Mouse (Mus musculus) thymus, postnatal 36 days (tissue): Measurements from ENCODE around the gene Angel1.
A peak's percentile ranks its signal among the peaks of the same experiment; 100 is the strongest.

ENCODE experiments used
- DNase-seq, 2 experiments: peaks; one replicate each; pipeline ENCODE4 v3.0.0; 2022; ENCODE audit warnings: mixed read lengths in 2 of 2

The Angel1 gene

DNA sequence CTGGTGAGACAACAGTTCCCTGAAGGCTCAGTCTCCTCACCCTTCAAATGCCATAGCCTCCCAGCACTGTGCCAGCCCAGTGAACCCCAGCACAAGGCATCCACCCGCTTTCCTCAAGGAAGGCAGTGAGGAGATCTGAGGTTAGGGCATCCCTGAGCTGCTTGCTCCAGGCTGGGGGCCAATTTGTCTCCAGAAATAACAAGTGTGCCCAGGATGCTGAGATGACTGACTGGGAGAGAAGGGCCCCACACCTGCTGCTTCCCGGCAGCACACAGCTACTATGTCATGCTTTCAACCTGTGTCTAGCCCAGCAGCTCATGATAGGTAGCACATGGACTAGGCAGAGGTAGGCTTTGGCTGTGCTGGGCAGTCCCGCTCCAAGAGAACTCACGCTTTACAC lies 24.8 kb downstream of the Angel1 start:
- no peak for DNase-seq

DNA sequence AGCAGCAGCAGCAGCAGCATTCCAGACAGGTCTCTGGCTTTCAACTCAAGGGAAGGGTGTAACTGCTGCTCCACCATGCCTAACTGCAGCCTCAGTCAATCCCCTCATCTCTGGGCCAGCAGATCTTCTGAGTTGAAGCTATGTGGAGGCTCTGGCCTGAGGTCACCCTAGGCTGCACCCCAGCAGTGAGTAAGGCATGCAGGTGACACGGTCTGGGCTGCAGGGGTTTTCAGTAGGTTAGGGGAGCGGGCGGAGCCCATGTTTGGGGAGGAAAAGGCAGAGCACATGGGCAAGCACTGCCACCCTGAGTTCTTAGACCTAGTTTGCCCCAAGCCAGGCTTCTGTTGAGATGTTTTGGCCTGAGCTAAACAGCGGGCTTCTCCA lies 25.3 kb downstream of the Angel1 start:
- DNase-seq = no peak

DNA sequence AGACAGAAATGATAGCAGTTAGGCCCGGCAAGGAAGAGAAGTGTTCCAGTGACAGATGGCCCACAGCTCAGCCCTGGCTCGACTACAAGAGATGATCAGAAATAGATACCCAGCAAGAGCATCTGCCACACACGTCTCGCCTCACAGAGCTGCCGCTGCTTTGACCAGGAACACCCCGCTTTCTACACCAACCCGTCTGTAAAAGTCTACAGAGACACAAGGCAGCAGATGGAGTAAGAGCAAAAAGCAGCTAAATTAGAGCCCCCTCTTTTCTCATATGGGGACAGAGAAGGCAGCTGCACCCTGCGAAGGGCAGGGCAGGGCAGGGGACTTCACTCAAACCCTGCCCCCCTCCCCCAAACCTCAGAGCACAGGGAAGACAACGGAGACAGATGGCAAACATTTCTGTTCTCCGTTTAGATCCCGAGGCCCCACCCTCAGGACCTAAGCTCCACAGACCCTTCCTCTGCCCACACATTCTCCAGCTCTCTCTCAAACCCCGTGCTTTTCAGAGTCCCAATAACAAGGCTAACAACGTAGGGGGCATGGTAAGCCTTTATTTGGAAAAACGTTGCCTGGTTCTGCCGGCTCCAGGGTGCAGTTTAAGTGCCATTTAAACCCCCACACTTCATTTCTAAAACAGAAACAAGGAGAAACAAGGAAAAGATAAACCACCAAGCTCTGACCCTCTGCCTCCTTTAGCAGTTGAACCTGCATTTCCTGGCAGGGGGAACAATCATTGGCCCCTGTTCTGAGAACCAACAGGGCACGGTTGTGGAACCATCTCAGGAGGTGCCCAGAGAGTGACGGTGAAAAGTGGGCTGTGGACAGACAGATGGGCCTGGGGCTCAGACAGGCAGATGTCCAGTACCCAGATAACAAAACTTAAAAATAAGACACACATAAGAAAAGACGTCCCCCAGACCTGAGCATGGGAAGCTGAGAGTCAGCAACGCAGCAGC lies 26.0 kb downstream of the Angel1 start:
- DNase-seq = no peak

DNA sequence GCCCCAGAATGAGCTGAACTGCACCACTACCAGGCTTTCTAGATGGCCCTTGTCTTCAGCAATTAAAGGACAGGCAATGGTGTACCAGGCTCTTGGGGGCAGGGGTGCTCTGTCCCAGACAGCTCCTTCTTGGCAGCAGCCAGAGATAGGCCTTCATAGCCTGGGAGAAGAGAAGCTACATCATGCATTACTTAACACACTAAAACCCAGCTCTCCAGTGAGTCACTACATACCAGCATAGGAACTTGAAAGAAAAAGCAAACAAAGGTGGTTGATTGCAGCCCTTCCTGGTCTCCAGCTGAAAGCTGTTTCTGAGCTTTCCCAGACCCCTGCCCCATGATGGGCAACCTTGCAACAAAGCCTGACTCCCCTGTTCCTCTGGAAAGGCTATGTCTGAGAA lies 27.7 kb downstream of the Angel1 start:
- DNase-seq = no peak

DNA sequence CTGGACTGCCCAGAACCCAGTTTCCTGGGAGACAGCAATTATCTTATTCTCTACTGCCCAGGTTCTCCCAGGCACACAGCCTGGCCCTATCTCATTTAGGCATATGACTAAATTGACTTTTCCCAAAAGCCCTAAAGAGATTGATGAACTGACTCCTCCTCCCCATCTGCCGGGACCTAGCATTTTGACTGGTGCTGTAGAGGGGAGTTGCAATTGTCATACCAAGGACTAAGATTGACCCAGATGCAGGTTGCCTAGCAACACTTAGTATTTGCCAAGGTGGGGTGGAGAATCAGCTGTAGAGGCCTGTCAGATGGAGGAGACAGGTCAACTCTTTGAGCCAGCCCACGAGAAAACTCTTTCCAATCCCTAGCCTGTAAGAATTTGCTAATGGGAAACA lies 28.3 kb downstream of the Angel1 start:
- no peak for DNase-seq

DNA sequence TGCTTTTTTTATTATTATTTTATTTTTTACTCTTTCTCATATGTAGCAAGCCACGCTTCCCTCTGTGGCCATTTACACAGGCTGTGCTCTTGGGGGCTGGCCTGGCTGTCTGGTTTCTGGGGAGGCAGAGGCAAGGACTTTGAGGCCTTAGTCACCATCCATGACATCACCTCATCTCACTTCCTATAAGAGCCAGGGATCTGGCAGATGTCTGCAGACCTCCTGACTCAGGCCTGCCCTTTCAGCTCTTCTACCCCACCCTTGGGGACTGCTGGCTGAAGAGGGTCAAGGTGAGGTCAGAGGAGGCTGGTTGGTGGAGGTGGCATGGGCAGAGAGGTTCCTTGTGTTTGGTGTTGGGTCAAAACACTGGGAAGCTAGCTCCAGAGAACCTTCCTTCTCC lies 31.8 kb downstream of the Angel1 start:
- no peak for DNase-seq

DNA sequence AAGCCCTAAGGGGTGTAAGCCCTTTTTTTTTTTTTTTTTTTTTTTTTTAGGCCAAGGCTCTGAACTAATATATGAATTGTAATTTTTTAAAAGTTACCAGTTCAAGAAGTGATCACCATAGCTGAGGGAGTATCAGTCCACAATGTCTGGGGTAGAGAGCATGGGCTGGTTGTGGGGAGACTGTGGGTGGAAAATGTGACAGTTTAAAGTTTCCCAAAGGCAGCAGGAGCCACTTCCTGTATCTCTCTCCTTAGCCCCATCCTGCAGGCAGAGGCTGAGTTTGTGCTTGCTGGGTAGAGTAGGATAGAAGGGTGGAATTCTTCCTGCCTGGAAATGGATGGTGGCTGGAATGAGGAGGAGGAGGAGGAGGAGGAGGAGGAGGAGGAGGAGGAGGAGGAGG lies 32.9 kb downstream of the Angel1 start:
- DNase-seq = peak in 1 of 2 experiments; percentile 14

DNA sequence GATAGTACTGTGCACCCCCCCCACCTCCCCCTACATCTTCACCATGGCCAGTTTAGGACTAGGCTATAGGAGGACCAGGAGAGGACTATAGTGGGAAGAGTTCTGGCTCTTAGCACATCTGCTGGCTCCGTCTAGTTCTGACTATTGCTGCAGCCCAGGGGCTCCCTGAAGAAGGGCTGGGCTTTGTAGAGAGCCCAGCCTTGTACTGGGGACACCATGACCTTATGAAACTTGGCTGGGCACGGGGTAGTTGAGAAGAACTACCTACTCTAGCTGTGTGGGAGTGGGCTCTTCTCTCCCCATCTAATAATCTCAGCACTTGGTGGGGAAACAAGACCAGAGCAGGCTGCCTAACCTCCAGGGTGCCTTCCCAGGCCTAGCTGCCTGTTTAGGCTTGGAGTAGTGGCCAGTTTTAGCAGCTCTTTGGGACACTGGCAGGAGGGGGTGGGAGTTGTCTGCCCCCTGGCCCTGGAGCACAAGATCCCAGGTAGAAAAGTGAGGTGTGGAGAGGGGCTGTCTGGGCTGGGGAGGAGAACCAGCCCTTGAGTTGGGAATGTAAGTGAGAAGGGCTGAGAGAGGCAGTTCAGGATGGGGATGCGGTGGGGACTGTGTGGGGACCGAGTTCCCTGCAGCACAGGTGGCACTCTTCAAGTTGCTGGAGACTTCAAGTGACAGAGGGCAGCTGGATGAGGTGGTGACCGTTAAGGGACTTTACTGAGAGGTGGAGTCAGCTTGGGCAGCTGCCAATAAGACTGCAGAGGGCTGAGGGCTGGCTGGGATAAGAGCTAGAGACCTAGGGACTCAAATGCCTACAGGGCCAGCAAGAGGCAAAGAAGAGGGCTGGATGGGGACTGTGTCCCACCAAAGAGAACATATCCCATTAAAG lies 33.5 kb downstream of the Angel1 start:
- DNase-seq = no peak

DNA sequence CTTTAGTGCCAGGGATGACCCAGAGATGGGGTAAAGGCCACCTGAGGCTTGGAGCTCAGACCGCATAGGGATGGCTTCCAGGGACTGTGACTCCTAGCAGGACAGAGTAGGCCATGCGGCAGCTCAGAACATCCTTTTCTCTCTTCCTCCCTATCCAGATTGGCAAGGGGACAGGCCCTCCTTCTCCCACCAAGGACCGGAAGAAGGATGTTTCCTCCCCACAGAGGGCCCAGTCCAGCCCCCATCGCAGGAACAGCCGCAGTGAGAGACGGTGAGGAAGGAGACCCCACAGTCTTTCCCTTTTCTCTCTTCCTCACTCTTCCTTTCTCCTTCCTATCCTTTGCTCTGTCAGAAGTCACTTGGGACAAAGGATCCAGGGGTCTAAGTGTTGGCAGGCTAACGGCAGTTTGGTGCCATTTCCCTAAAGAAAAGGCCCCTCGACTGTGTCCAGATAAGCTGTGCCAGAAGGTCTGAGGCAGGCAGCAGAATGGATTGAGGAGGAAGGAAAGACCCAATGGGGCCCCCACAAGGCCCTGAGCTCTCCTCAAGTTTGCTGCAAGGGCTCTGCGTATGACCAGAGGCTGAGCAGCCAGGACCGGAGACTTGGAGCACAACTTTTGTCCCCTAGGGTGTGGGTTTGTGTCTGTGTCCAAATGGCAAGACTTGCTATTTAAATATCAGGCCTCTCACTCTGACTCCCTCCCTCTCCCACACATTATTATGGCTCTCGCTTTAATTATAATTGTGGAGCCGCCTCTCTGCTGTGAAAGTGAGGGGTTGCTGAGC lies 35.4 kb downstream of the Angel1 start:
- no peak for DNase-seq

DNA sequence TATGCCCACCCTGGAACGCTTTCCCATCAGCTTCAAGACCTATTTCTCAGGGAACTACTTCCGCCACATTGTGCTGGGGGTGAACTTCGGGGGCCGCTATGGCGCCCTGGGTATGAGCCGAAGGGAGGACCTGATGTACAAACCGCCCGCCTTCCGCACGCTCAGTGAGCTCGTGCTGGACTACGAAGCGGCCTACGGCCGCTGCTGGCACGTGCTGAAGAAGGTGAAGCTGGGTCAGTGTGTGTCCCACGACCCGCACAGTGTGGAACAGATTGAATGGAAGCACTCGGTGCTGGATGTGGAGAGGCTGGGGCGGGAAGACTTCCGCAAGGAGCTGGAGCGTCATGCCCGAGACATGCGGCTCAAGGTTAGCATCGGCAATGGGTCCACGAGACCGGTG lies 37.3 kb downstream of the Angel1 start:
- DNase-seq = no peak

DNA sequence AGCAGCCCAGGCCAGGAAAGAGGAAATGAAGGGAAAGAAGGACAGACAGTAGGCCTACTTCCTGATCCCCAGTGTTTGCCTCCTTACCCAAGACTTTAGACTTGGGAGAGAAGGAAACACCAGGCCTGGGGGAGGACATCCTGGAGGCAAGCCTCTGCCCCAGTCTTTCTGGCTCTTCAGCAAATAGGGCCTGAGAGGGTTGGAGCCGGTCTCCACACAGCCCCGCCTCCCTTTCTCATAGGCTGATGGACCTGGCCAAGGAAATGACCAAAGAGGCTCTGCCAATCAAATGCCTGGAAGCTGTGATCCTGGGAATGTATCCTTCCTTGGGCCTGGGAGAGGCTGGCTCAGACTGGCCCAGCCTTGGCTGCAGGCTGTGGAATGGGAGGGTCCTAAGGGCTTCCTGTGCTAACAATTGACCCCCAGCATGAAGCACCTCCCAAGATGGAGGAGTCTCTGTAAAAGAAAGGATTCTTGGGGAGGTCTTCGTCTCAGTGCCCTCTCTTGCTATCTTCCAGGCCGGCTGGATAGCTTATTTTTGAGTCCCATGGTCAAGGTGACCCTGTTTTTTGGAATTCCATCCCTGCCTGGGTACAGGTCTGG lies 38.2 kb downstream of the Angel1 start:
- no peak for DNase-seq

DNA sequence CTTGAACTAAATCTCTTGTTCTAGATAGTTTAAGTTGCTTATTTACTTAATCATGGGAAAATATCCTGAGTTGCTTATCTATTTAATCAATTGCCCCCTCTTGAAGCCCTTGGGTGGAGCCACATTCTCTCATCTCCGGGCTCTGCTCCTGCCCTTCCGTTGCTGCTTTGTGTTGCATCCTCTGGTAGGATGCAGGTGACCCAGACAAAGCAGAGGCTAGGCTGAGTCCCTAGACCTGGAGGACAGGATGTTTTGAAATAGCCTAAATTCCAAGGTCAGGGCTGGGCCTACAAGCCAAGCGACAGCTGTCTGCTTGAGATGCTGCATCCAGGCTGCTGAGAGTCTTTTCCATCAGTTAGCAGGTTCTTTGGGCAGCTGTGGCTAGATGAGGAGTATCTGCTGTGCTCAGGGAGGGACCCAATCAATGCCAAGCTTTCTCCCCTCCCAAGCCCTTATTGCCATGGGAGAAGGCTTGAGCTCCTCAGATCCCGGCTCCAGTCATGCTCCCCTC lies 38.8 kb downstream of the Angel1 start:
- no peak for DNase-seq

DNA sequence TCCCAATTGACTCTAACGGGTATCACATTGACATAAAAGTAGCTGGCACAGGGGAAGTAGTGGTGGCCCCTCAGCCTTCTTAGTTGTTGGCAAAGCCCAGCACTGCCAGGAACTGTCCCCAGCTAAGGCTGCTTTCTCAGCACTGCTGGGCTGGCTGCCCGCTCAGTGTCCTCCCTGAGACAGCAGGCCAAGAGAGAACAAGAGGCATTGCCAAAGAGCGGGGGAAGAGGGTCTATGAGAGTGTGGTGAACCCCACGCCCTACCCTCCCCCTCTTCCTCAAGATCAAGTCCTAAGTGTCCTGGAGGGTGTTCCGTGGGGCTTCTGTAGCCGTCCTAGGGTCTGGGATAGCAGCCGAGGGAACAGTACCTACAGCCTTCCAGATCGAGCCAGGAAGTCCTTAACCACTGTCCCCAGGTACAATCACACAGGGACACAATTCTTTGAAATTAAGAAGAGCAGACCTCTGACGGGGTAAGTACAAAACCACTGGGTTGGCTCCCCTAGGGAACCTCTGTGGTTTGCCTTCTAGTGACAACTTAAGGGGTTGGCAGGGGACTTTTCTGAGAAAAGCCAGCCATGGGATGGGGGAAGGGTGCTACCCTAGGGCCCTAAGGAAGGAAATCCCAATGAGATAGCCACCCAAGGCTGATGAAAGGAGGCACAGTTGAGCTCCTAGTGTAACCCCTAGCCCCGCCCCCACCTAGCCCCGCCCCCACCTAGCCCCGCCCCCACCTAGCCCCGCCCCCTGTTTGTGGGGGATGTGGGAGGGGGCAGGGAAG lies 39.5 kb downstream of the Angel1 start:
- DNase-seq = peak in 1 of 2 experiments; percentile 18

DNA sequence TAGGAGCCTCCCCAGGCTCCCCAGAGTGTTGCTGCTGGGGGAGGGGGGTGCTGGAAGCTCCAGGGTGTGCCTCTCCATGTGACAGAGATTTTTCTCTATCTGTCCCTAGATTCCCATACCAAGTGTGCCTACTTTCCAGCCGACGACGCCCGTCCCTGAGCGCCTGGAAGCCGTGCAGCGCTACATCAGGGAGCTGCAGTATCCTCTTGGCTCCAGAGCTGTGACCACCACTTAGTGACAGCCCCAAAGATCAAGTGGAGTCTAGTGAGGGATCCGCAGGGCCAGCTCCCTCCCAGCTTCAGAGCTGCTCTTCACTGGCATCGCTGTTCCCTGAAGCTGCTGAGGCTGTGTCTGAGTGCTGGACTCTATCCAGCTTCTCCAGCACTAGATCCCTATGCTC lies 41.0 kb downstream of the Angel1 start:
- no peak for DNase-seq

DNA sequence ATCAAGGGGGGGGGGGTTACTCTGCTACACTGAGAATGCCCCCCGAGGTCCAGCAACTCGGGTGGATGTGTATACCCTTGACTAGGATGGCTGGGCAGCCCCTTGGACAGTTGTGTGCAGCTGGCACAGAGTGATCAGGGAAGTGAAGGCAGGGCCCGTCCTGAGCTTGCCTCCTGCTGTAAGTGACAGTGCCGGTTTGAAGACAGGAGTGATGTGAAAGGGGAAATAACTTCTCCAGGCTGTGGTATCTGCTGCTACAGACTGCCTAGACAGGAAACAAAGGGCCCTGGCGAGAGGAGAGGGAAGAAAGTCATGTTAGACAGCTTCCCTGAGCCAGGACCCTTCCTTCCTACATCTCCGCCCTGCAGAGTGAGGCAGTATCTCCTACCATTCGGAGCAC lies 42.6 kb downstream of the Angel1 start:
- no peak for DNase-seq

DNA sequence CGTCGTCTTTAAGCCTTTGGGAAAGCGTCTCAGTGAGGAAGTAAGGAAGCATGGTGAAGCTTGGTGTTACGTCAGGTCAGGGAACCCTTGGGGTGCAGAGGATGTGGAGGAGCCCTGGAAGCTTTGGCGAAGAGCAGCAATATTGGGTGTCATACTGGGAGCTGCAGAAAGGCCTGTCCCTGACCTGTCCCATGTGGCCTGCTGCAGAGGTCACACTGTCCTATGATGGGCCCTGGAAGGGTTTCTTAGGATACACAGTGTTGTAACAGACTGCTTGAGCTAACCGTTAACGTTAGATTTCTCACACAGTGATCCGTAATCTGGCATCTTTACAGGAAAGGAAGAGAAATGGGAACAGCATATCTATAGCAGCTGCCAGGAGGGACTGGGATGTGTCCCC lies 44.1 kb downstream of the Angel1 start:
- DNase-seq = no peak

DNA sequence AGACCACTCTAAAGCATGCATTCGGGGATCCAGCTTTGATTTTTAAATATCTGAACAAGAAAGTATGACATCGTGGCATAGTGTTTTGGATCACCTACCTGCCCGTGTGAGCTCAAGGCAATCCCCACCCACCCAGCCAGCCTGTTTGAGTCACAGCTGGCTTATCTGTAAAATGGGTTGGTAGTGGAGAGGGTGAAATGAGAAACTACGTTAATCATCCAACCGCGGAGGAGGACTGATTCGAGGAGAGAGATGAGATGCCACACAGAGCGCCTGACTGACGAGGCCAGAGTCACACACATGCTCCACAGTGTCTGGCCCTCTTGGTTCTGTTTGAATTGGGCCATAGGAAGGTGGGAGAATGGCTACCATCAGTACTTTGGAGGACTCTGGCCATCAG lies 44.6 kb downstream of the Angel1 start:
- DNase-seq = no peak

DNA sequence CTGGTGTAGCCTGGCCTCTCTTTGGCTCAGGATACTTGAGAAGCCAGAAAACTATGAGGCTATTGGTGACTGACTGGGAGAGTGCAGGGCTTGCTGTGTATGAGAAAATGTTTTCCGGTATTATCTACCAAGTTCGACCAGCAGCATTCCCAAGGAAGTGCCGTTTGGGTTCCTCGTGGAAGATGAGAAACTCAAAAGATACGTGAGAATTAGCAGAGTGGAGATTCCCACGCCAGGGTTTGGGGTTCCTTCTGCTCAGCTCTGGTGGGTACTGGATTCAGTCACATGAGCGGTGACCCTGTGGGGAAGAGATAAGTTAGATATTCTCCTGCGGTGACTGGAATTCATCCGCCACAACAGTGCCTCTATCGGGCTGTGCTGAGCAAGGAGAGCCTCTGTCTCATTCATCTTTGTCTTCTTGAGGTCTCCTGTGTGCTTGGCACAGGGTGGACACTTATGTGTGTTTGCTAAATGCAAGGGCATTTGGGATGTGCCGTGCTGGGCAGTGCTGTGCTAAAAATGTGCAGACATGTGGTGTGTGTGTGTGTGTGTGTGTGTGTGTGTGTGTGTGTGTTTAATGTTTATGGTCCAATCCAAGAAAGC lies 45.6 kb downstream of the Angel1 start:
- DNase-seq = no peak

DNA sequence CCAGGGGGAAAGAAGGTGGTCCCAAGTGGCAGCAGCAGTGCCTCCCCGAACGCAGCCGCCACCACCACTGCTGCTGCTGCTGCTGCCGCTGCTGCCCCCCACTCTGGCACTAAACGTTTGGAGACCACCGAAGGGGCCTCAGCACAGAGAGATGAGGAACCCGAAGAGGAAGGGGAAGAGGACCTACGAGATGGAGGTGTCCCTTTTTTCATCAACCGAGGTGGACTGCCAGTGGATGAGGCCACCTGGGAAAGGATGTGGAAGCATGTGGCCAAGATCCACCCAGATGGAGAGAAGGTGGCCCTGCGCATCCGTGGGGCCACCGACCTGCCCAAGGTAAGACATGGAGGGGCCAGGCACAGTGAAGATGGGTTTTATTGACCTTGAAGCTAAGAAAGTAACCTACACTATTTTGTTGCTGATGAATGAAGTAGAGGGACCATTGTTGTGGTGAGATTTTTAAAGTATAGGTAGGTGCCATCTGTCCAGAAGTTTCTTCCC lies 46.2 kb downstream of the Angel1 start:
- DNase-seq = no peak

DNA sequence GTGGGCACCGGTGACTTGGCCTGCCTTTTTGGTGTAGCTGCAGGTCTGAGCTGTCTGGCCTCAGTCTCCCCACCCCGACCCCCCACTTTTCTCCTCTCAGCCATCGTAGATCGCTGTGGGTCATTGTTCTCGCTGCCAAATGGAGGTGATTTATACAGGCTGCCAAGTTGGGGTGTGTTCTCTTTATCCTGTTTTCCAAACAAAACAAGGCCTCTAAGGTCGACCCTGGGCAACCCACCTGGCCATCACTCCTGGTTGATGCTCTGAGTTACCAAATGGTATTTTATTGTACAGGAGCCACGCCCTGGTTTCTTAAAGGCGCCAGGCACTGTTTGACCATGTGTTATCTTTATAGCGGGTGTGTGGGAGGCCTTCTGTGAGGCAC lies 46.7 kb downstream of the Angel1 start:
- no peak for DNase-seq
